Mouse (Mus musculus): ENCODE measurements around the gene Phf20.
"Not testable (repeated sequence)": the region's sequence is repeated elsewhere in the genome, so short reads cannot be mapped to it uniquely, and the experiment has no call there.

Gene Phf20

GRCm38 (mm10) chr2:156201486-156201885, 5.2 kb downstream of the Phf20 start:
- no peak for DNase-seq

DNA sequence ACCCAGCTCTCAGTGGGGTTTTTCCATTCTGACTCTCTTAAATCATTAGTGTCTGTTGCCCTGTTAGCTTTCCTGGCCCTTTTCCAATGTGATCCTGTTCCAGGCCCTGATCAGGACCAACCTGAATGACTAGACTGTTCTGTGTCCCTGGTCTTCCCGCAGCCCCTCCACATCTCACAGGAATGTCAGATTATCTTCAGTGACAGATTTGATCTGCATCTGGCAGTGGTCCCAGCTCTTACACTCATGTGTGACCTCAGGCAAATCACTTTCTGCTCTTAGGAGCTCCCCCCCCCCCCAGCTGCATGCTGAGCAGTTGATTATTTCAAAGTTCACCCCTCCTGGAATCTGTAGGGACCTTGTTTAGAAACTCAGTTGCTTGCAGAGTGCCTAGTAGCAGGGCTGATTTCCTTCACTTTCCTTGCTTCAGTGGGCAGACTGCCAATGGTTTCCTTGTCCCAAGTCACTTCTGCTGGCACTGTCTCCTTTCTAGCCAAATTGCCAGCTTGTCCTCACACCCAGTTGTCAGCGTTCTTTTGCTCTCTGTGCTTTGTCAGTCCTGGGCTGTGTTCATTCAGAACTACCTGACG, 6.7 kb downstream of the Phf20 start:
- peak; percentile 94 for DNase-seq

DNA sequence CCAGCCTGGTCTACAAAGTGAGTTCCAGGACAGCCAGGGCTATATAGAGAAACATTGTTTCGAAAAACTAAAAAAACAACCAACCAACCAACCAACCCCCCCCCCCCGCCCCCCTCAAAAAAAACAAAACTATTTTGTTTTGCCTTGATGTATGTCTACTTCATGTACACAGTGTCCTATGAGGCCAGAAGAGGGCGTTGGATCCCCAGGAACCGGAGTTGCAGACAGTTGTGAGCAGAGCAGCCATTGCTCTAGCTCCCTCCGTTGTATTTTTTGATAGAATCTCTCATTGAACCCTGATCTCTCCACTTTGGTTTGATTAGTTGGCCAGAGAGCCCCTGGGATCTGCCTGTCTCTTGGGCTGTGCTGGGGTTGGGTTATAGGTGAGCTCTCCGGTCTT, 7.7 kb downstream of the Phf20 start:
- DNase-seq, result no peak

- no peak for DNase-seq
Observed at GRCm38 (mm10) chr2:156217786-156218185, 21.5 kb downstream of the Phf20 start.

- DNase-seq, result no peak
Observed at GRCm38 (mm10) chr2:156222100-156222499, 25.8 kb downstream of the Phf20 start.

DNA sequence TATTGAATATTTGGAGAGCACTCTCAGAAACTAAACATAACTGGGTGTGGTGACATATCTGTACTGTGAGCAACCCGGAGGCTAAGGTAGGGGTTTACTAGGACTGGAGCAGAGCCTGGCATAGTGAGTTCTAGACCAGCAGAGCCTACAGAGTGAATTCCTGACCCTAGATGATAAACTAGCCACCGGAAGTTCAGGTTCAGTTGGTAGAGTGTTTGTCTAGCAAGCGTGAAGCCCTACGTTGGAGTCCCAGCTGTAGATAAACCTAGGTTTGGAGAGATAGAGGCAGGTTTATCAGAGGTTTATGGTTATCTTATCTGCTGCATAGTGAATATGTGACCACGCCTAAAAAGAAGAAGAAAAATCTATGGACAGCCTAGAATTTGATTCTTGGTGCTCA, 27.8 kb downstream of the Phf20 start:
- DNase-seq, result no peak

DNA sequence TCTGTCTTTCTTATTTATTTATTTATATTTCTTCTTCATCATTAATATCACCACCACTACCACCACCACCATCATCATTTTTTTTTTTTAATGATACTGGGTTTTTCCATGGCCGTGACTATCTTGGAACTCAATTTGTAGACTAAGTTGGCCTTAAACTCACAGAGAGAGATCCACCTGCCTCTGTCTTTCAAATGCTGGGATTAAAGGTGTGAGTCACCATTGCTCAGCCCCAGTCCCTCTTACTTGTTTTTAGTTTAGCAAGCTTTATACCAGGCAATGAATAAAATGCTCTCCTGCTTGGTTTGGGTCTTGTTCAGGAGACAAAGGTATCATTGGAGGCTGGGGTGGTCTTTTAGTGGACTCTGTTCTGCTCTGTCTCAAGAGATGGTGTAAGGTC, 31.4 kb downstream of the Phf20 start:
- DNase-seq, result no peak

- DNase-seq, result no peak
Observed at GRCm38 (mm10) chr2:156229171-156229570, 32.9 kb downstream of the Phf20 start.

GRCm38 (mm10) chr2:156231340-156231739, 35.1 kb downstream of the Phf20 start:
- DNase-seq, result no peak

DNA sequence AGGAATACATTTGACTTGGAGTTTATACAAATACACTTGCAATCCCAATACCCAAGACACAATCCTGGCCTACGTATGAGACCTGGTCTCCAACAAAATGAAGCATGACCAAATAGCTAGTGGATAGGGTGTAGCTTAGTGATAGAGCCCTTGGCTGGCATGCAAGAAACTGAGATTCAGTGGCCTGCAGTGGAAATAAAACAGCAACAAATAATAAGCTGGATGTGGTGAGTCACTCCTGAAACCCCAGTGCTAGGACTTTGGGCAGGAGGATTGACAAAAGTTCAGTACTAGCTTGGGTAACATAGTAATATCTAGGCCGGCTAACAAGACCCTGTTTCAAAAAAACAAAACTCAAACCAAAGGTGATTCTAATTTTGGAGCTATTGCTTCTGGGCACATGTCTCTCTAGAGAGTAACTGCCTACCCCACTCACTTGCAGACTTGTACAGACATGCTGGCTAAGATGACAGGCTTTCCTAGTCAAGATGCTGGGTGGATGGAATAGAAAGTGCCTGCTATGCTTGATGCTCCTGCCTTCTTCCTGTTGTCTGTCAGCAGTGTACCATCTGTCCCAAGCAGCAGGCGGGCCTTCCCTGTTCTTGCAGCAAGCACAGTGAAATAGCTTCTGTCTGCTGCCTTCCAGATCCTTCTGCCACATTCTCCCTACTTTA, 37.1 kb downstream of the Phf20 start:
- DNase-seq, result peak; percentile 92

DNA sequence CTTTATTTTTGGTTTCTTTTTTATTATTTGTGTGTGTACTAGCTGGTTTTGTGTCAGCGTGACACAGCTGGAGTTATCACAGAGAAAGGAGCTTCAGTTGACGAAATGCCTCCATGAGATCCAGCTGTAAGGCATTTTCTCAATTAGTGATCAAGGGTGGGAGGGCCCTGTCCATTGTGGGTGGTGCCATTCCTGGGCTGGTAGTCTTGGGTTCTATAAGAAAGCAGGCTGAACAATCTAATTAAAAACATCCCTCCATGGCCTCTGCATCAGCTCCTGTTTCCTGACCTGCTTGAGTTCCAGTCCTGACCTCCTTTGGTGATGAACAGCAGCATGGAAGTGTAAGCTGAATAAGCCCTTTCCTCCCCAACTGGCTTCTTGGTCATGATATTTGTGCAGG, 37.8 kb downstream of the Phf20 start:
- DNase-seq, result not testable (repeated sequence)

- DNase-seq, result peak; percentile 94
Observed at GRCm38 (mm10) chr2:156235847-156236246, 39.6 kb downstream of the Phf20 start.

DNA sequence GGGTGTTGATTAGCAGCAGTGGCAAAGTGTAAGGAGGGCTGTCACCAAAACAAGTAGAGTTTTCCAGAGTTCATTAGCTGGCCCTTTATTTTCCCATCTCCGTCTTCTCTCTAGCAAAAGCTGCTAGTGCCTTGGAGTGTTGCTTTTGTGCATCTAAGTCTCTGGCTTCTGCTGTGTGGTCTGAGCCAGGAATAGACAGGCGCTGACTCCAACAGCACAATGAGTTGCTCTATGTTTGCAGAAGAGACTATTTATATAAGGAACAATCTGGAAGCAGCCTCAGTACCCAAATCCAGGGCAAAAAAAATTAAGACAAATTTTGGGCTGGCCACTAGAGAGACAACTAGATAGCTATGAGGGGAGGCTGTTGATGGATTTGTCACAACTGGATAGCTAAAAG, 45.4 kb downstream of the Phf20 start:
- no peak for DNase-seq

- DNase-seq, result no peak
Observed at GRCm38 (mm10) chr2:156243011-156243410, 46.7 kb downstream of the Phf20 start.

DNA sequence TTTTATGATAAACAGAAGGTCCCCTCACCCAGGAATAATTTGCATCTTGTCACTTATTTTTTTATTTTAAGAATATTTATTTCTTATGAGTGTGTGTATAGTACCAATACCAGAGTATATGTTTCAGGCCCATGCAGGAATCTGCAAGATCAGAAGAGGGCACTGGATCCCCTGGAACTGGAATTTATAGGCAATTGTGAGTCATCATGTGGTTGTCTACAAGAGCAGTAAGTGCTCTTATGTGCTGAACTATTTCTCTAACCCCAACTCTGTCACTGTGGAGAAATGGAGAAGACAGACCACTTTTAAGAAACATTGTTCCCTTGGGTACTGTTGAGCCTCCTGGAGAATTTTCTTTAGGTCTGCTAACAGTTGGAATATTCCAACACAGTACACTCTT, 51.3 kb downstream of the Phf20 start:
- DNase-seq, result no peak

DNA sequence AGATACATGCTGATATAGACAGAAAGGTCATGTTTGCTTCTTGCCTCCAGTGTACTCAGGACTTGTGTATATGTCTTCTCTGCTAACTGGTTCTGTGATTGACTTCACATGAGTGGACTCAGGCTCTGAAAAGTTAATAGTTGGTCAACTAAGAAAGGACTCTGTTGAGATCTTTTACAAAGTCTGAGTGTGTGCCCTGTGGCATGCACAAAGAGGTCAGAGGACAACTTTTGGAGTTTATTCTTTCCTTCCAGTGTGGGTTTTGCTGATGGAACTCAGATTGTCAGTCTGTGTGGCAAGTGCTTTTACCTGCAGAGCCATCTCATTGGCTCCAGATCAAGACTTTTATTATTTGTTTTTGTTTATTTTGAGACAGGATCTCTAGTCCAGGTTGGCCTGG, 54.5 kb downstream of the Phf20 start:
- DNase-seq, result no peak

GRCm38 (mm10) chr2:156251291-156251690, 55.0 kb downstream of the Phf20 start:
- no peak for DNase-seq

GRCm38 (mm10) chr2:156257051-156257450, 60.8 kb downstream of the Phf20 start:
- peak; percentile 97 for DNase-seq

DNA sequence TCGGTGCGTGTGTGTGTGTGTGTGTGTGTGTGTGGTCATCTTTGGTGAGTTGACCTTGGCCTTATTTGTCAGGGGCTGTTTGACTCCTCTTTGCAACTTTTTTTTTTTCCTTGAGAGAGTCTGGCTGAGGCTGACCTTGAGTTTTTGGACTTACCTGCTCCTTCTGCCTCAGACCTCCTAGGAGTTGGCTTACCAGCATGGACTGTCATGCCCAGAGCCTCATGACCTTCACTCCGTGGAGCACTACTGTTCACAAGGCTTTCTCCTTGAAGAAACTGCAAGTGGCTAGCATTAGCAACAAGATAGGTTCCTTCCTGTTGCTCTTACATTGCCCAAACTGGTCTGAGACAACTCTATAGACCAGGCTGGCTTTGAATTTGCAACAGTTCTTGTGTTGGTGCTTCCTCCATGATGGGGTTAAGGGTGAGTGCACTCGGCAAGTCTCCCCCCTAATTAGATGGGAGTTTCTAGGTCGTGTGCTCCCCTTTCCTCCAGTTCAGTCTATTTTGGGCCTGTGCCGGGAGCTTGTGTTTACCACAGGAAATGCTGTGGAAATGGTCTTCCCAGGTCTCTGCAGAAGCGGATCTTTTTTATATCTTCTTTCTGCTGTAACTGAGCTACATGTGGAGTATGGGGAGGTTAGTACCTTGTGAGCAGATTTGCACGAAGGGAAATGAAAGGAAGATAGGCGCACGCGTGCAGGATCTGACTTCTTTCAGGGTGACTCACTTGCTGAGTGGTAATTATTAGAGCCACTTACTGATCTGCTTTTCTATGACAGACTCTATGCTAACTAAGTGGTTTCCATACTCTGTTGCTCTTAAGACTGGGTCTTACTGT, 61.9 kb downstream of the Phf20 start:
- DNase-seq, result peak; percentile 95

GRCm38 (mm10) chr2:156260968-156261367, 64.7 kb downstream of the Phf20 start:
- DNase-seq, result no peak

- no peak for DNase-seq
Observed at GRCm38 (mm10) chr2:156263204-156263893, 67.1 kb downstream of the Phf20 start.

GRCm38 (mm10) chr2:156267636-156268035, 71.4 kb downstream of the Phf20 start:
- DNase-seq, result no peak

- DNase-seq, result no peak
Observed at GRCm38 (mm10) chr2:156272553-156272952, 76.3 kb downstream of the Phf20 start.
